Comparison of ENCODE assay signal across 12 mouse cellular contexts in the genomic region with DNA sequence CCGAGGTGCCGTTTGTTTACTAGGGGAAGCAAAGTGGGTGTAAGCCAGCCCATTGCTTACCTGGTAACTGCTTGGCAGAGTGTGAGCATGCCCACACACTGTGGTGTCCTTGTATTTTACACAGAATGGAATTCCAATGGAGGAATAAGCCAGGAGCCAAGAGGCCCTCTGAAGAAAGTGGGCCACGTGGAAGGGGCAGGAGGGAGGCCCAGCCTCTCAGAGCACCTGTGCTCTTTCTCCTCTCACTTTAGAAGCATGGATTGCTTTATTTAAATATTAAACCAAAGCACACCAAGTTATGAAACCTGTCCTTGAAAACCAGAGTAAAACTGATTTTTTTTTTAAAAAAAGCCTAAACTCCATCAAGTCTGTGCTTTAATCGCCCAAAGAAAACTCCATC.
"Had no signal": no experiment of that assay in that cellular context is flagged by ENCODE, and none has a peak within 500 bp of the region (broad histone marks: within the 10 kb centered on the region; RNA-seq: fewer than 3 reads in every experiment).

No protein-coding gene starts in this region.

- H3K36me3 ChIP-seq: hindbrain, embryonic 15.5 days; kidney, embryonic 15.5 days; limb, embryonic 15.5 days; liver, embryonic 15.5 days; midbrain, embryonic 12.5 days had no signal

- DNase-seq: kidney, adult 11 months; kidney, postnatal 14 days; right cerebral cortex, postnatal 25 days; thymus, postnatal 36 days had no signal

- H3K4me3 ChIP-seq: hindbrain, embryonic 15.5 days; kidney, embryonic 15.5 days; left cerebral cortex, adult 2 months; limb, embryonic 15.5 days; liver, embryonic 15.5 days; megakaryocyte, embryonic 14.5 days; midbrain, embryonic 12.5 days had no signal

- H3K9me3 ChIP-seq: hindbrain, embryonic 15.5 days; kidney, embryonic 15.5 days; limb, embryonic 15.5 days; liver, embryonic 15.5 days; megakaryocyte, embryonic 14.5 days; midbrain, embryonic 12.5 days had no signal

- H3K27ac ChIP-seq: hindbrain, embryonic 15.5 days; kidney, embryonic 15.5 days; left cerebral cortex, adult 2 months; limb, embryonic 15.5 days; liver, embryonic 15.5 days; macrophage; midbrain, embryonic 12.5 days had no signal

- H3K4me1 ChIP-seq: kidney, embryonic 15.5 days had no signal

- H3K9ac ChIP-seq: hindbrain, embryonic 15.5 days; kidney, embryonic 15.5 days; limb, embryonic 15.5 days; liver, embryonic 15.5 days; midbrain, embryonic 12.5 days had no signal

- H3K4me2 ChIP-seq: hindbrain, embryonic 15.5 days; kidney, embryonic 15.5 days; limb, embryonic 15.5 days; liver, embryonic 15.5 days; midbrain, embryonic 12.5 days had no signal

- H3K27me3 ChIP-seq: hindbrain, embryonic 15.5 days; kidney, embryonic 15.5 days; limb, embryonic 15.5 days; liver, embryonic 15.5 days; megakaryocyte, embryonic 14.5 days; midbrain, embryonic 12.5 days had no signal
